Comparison of ENCODE assay signal across 10 mouse cellular contexts in the genomic region with DNA sequence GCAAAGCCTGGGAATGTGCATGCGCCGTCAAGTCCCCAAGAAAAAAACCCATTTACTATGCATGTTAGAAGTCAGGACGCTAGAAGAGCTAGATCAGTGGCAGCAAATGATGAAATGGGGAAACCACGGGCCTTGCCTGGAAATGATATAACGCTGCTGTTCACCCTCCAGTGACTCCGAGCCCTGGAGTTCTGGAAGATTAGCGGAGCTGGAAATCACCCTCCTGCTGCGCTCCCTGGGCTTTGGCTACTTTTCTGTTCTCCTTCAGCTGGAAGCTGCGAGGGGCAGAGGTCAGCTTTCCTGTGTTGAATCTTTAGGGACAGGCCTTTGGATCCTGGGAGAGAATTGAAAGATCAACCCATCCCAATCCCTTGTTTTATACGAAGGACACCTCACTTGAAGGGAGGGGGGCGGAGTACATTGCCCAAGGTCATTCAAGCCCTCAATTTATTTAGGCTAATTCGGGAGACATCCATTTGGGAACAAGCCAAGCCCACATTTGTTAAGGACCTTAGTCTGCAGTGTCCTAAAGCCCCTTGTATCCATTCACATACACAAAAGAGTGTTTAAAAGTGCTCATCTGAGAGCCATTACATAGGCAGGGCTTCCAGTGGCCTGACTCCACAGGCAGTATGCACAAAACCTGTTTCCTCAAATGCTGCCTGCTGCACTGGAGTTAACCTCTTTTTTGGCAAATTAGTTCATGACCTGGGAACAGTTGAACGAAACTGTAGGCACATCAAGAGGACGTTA. TPM values are rescaled to one million over a fixed set of nuclear protein-coding genes. Genes with fewer than 3 reads are reported as not detected.
DNase-seq lines count a peak whose midpoint lies in the region; ATAC-seq and TF ChIP-seq lines count a peak whose summit lies in the region.
"Had no signal": no experiment of that assay in that cellular context is flagged by ENCODE, and none has a peak within 500 bp of the region (broad histone marks: within the 10 kb centered on the region; RNA-seq: fewer than 3 reads in every experiment).

No protein-coding gene starts in this region.

- 16% methylated on average over 14 of the region's 14 CpGs for WGBS in forebrain, embryonic 11.5 days
- 9% methylated on average over 14 of the region's 14 CpGs for WGBS in forebrain, embryonic 13.5 days
- 30% methylated on average over 14 of the region's 14 CpGs for WGBS in kidney, adult 2 months

- no peak overlapping the region for H3K4me2 ChIP-seq in forebrain, embryonic 11.5 days (ENCODE audit: low read depth, low read length, severe bottlenecking)
- no peak overlapping the region for H3K4me2 ChIP-seq in forebrain, embryonic 13.5 days
- H3K4me2 ChIP-seq: liver, embryonic 12.5 days had no signal

- ATAC-seq in forebrain, embryonic 11.5 days (replicated peaks; ENCODE audit: low FRiP score), result peak; percentile 53; the same call in 1 of the 2 replicates
- ATAC-seq in forebrain, embryonic 13.5 days, result no peak
- ATAC-seq: liver, embryonic 12.5 days had no signal

- H3K27me3 ChIP-seq in forebrain, embryonic 11.5 days (ENCODE audit: control insufficient read depth, insufficient read depth, low read length), result no peaks in the 10 kb centered on the region
- peaks cover 3% of the 10 kb centered on the region; the same call in 1 of the 2 replicates for H3K27me3 ChIP-seq in forebrain, embryonic 13.5 days
- no peaks in the 10 kb centered on the region for H3K27me3 ChIP-seq in kidney, adult 2 months (replicated peaks; ENCODE audit: control insufficient read depth, insufficient read depth, low read length)
- H3K27me3 ChIP-seq: liver, embryonic 12.5 days had no signal

- no peak for TF ChIP-seq CTCF in kidney, adult 2 months (conservative IDR thresholded peaks at IDR 0.05; ENCODE audit: insufficient read depth, insufficient read length, low read depth, low read length)

- no peak overlapping the region for H3K4me3 ChIP-seq in forebrain, embryonic 11.5 days (ENCODE audit: low read depth, low read length)
- H3K4me3 ChIP-seq in forebrain, embryonic 13.5 days, result no peak overlapping the region
- no peak overlapping the region for H3K4me3 ChIP-seq in kidney, adult 2 months (ENCODE audit: insufficient read depth, low read depth, low read length)
- H3K4me3 ChIP-seq in ES-E14 (ENCODE audit: insufficient read depth in 1 of 2, low read depth in 1 of 2, low read length in 2 of 2, poor library complexity in 1 of 2, severe bottlenecking in 1 of 2), result no peak overlapping the region
- H3K4me3 ChIP-seq: heart, adult 2 months; liver, embryonic 12.5 days had no signal

- DNase-seq in forebrain, embryonic 11.5 days (ENCODE audit: low spot score), result peak; percentile 43
- DNase-seq in kidney, adult 2 months, result peak; percentile 1
- DNase-seq in kidney, adult 9 months, result no peak
- peak; percentile 13 for DNase-seq in ES-E14 (ENCODE audit: low read depth, low spot score)
- DNase-seq in kidney, postnatal 36 days, result peak; percentile 1 to 5
- no peak for DNase-seq in thymus, postnatal 14 days
- no peak for DNase-seq in Muller cell, postnatal 12 days (ENCODE audit: inconsistent ontology term)

- no peak overlapping the region for H3K9ac ChIP-seq in forebrain, embryonic 11.5 days (ENCODE audit: low read length)
- H3K9ac ChIP-seq in forebrain, embryonic 13.5 days, result no peak overlapping the region
- no peak overlapping the region for H3K9ac ChIP-seq in ES-E14 (ENCODE audit: insufficient read depth, low read depth, low read length, poor library complexity, severe bottlenecking)
- H3K9ac ChIP-seq: liver, embryonic 12.5 days had no signal

- TF ChIP-seq POLR2A in kidney, adult 2 months (IDR thresholded peaks at IDR 0.05; ENCODE audit: low read depth, low read length), result no peak

- H3K27ac ChIP-seq in forebrain, embryonic 11.5 days (ENCODE audit: low read depth, low read length), result no peak overlapping the region
- H3K27ac ChIP-seq in forebrain, embryonic 13.5 days, result no peak overlapping the region
- no peak overlapping the region for H3K27ac ChIP-seq in kidney, adult 2 months (ENCODE audit: insufficient read depth, low read depth, low read length)
- H3K27ac ChIP-seq in ES-E14 (ENCODE audit: insufficient read depth, low read depth, low read length, poor library complexity, severe bottlenecking), result no peak overlapping the region
- H3K27ac ChIP-seq: heart, adult 2 months; liver, embryonic 12.5 days had no signal

- no peaks in the 10 kb centered on the region for H3K9me3 ChIP-seq in forebrain, embryonic 11.5 days (ENCODE audit: control insufficient read depth, low read length)
- no peaks in the 10 kb centered on the region for H3K9me3 ChIP-seq in forebrain, embryonic 13.5 days (replicated peaks)
- H3K9me3 ChIP-seq in ES-E14 (ENCODE audit: control insufficient read depth, insufficient read depth, low read depth, low read length), result no peaks in the 10 kb centered on the region
- H3K9me3 ChIP-seq: liver, embryonic 12.5 days had no signal

- no peaks in the 10 kb centered on the region for H3K4me1 ChIP-seq in forebrain, embryonic 11.5 days (replicated peaks; ENCODE audit: control insufficient read depth, insufficient read depth, low read length)
- 0 out of 2 replicates have a peak, but pooled peaks cover 7% of the 10 kb centered on the region for H3K4me1 ChIP-seq in forebrain, embryonic 13.5 days
- no peaks in the 10 kb centered on the region for H3K4me1 ChIP-seq in kidney, adult 2 months (ENCODE audit: control insufficient read depth, insufficient read depth, low read length)
- 0 out of 4 replicates have a peak, but pooled peaks cover 0 to 3% of the 10 kb centered on the region in 2 experiments for H3K4me1 ChIP-seq in ES-E14 (ENCODE audit: control insufficient read depth in 2 of 2, insufficient read depth in 2 of 2, low read length in 2 of 2, poor library complexity in 1 of 2)
- H3K4me1 ChIP-seq: liver, embryonic 12.5 days had no signal

- H3K36me3 ChIP-seq in forebrain, embryonic 11.5 days (ENCODE audit: control insufficient read depth, insufficient read depth, low read length), result no peaks in the 10 kb centered on the region
- no peaks in the 10 kb centered on the region for H3K36me3 ChIP-seq in forebrain, embryonic 13.5 days (ENCODE audit: poor library complexity, severe bottlenecking)
- H3K36me3 ChIP-seq in kidney, adult 2 months (ENCODE audit: control insufficient read depth, insufficient read depth, low read length), result no peaks in the 10 kb centered on the region
- no peaks in the 10 kb centered on the region for H3K36me3 ChIP-seq in ES-E14 (ENCODE audit: control insufficient read depth, insufficient read depth, low read length, poor library complexity, severe bottlenecking)
- H3K36me3 ChIP-seq: liver, embryonic 12.5 days had no signal

- in situ Hi-C loops in ES-E14 (cut with MboI; ENCODE audit: low sequenced_read_pairs in 2 of 2, unreplicated experiment in 2 of 2), result loop anchor here in 1 of 2 experiments (25.0 kb wide), 2 partner anchors 852 to 1377 kb away; no protein-coding TSS in a partner anchor

TF ChIP-seq in ES-E14, 5 proteins besides CTCF, POLR2A, EP300 and RAD21:
- TF ChIP-seq CHD2 (IDR thresholded peaks at IDR 0.05; ENCODE audit: low read depth, low read length) (no peak), MAFK (IDR thresholded peaks at IDR 0.05; ENCODE audit: insufficient read depth, low read depth, low read length) (no peak)

RNA-seq across cellular contexts. Expression of a gene that starts 49.1 kb away (rescaled TPM):
- polyA plus RNA-seq in forebrain, embryonic 11.5 days (2014; fragmentation: Nextera tagmentation; extraction: Ambion mirVana), result 24.0 and 29.4 TPM in 2 replicates
- polyA plus RNA-seq in forebrain, embryonic 13.5 days (2015; fragmentation: Nextera tagmentation; extraction: Ambion mirVana), result 27.0 and 28.4 TPM in 2 replicates
- 22.8 and 23.7 TPM in 2 replicates for polyA plus RNA-seq in kidney, adult 2 months (2012; rRNA removed)
- 4.5 and 5.7 TPM in 2 replicates for total RNA-seq in ES-E14 (2012; rRNA removed)

Comparison
In these comparisons a context has a peak if more than half of its experiments do, and no peak if none do; other contexts are left out.
1. DNase-seq: peak in forebrain, embryonic 11.5 days (single experiment), kidney, adult 2 months (single experiment), ES-E14 (single experiment) and kidney, postnatal 36 days (2 of 2); none in kidney, adult 9 months (single experiment), thymus, postnatal 14 days (single experiment) and Muller cell, postnatal 12 days (single experiment).